Mouse (Mus musculus): ENCODE measurements at regions not wholly inside any gene's neighbourhood (a gene's known extent, or its start where the extent isn't known, plus 50 kb on each side); places are given as distances from the start of the nearest gene placed in this dataset.

- DNase-seq (ENCODE audit: low spot score) = no peak
These were observed 303.0 kb downstream of the Meis1 start for GRCm38 (mm10) chr11:18715851-18716126.

- no peak for DNase-seq (ENCODE audit: low spot score)
These were observed 303.5 kb downstream of the Meis1 start for GRCm38 (mm10) chr11:18715050-18715850.

- no peak for DNase-seq (ENCODE audit: low spot score)
These were observed 304.4 kb downstream of the Meis1 start for GRCm38 (mm10) chr11:18714400-18714799.

GRCm38 (mm10) chr11:18712642-18713053 is 306.1 kb downstream of the Meis1 start:
- peak; percentile 49 for DNase-seq (ENCODE audit: low spot score)

GRCm38 (mm10) chr11:18709628-18710027 is 309.2 kb downstream of the Meis1 start:
- DNase-seq (ENCODE audit: low spot score) = no peak

GRCm38 (mm10) chr11:18681593-18681992 is 337.2 kb downstream of the Meis1 start:
- DNase-seq (ENCODE audit: low spot score) = no peak

- no peak for DNase-seq (ENCODE audit: low spot score)
These were observed 341.9 kb downstream of the Meis1 start for GRCm38 (mm10) chr11:18676876-18677275.

- DNase-seq (ENCODE audit: low spot score) = peak; percentile 51
These were observed 347.8 kb downstream of the Meis1 start for GRCm38 (mm10) chr11:18670967-18671366.

- DNase-seq (ENCODE audit: low spot score) = no peak
These were observed 349.5 kb downstream of the Meis1 start for GRCm38 (mm10) chr11:18669322-18669721.

GRCm38 (mm10) chr11:18656358-18656757 is 362.4 kb downstream of the Meis1 start:
- DNase-seq (ENCODE audit: low spot score) = no peak

GRCm38 (mm10) chr11:18631975-18632773 is 386.6 kb downstream of the Meis1 start:
- no peak for DNase-seq (ENCODE audit: low spot score)

GRCm38 (mm10) chr11:18631570-18631969 is 387.2 kb downstream of the Meis1 start:
- DNase-seq (ENCODE audit: low spot score) = no peak

- DNase-seq (ENCODE audit: low spot score) = no peak
These were observed 397.0 kb downstream of the Meis1 start for GRCm38 (mm10) chr11:18621777-18622176.

- no peak for DNase-seq (ENCODE audit: low spot score)
These were observed 413.9 kb downstream of the Meis1 start for GRCm38 (mm10) chr11:18604836-18605235.

GRCm38 (mm10) chr11:18601568-18602182 is 417.1 kb downstream of the Meis1 start:
- no peak for DNase-seq (ENCODE audit: low spot score)

GRCm38 (mm10) chr11:18598349-18598748 is 420.4 kb downstream of the Meis1 start:
- DNase-seq (ENCODE audit: low spot score) = no peak

GRCm38 (mm10) chr11:18596996-18597395 is 421.8 kb downstream of the Meis1 start:
- DNase-seq (ENCODE audit: low spot score) = no peak

GRCm38 (mm10) chr11:18590487-18590886 is 428.3 kb downstream of the Meis1 start:
- DNase-seq (ENCODE audit: low spot score) = no peak

- DNase-seq (ENCODE audit: low spot score) = no peak
These were observed 432.3 kb downstream of the Meis1 start for GRCm38 (mm10) chr11:18586468-18586867.

GRCm38 (mm10) chr11:18585031-18585430 is 433.8 kb downstream of the Meis1 start:
- no peak for DNase-seq (ENCODE audit: low spot score)

GRCm38 (mm10) chr11:18582781-18583161 is 436.0 kb downstream of the Meis1 start:
- DNase-seq (ENCODE audit: low spot score) = no peak

- no peak for DNase-seq (ENCODE audit: low spot score)
These were observed 436.6 kb downstream of the Meis1 start for GRCm38 (mm10) chr11:18581997-18582780.

All from layer of hippocampus, adult 11-12 months (tissue).